Mouse (Mus musculus): ENCODE results near the gene Edc3.

Edc3 gene

DNA sequence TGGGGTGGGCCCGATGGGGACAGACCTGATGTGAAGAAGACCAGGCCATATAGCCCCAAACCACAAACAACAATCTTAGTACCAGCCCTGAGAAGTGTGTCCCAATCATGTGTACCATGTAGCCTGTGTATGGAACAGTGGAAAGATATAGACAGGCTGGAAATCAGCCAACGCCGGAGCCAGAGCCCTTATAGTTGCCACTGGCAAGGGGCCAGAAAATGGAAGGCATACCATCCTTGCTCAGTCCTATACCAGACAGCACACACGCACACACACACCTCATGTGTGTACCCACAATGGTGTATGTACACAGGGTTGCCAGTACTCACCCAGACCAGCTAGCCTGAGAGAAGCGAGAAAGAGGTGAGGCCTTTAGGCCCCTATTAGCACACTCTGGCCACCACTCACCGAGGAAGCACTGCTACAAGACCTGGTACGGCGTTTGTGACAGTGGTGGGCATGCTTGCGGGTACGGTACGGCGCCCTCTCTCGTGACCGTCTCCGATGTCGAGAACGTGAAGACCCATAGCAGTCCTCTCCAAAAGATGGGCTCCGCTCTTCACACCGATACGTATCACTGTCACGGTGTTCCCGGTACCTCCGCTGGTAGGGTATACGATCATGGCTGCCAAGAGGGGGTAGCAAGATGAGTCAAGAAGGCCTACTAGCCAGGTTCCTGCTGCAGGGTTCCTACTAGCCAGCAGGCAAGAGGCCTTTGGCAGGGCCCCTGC, 52.2 kb downstream of the Edc3 start:
- no peak for DNase-seq (ENCODE audit: extremely low spot score, low spot score)

DNA sequence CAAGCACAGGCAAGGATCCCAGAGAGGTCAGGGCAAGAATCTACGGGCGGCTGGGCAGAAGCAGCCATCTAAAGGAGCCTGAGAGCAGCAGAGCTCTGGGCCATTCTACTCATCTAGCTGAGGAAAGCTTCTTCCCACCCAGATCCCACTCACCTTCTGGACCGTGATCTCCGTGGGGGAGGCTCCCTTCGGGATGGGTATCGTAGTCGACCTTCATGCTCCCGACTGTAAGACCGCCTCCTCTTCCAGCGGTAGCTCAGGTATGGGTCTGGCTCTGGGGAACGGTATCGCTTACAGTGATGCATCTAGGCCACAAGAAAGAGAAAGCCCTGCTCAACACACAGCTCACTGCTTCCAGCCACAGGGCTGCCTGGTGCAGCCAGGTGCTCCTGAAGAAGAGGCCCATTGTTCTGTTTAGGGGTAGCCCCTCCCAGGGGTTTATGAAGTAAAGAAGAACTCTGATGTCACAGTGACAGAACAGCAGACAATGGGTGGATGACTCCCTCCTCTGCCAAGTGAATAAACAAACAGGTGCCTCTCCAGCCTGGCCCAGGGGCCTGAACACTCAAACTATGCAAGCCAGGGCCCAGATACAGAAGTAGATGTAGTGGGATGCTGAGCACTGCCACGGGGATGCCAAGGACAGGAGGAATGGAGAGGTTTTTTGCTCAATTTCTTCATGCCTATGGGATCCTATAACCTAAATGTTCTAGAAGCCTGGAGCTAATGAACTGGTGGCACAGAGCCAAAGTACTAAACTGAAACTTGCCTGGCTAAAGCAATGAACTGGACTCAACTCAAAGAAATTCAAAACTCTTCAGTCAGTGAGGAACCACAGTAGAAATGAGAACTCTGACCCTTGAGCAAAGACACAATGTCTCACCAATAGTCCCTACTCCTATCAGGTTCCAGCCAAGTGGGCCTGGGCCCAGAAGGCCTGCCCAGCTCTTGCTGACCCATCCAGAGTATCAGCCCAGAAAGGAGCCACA, 53.5 kb downstream of the Edc3 start:
- DNase-seq (ENCODE audit: extremely low spot score, low spot score), result no peak

DNA sequence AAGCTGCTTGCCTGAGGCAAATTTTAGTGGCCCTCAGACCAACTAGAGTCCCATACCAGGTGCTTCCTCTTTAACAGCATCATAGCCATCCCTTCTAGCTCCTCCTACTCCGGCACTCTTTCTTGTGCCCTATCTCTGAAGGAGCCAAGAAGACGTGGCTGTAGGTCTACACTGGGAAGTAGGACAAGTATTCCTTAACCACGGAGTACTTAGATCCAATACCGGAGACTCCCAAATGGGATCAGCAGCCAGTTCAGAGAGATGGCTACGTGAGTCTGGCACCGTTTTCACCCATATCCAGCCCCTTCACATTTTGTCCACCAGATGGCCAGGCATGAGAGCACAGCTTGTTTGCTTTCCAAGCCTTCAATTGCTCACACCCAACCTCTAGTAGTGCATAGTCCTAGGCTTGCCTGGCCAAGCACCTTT, 54.2 kb downstream of the Edc3 start:
- DNase-seq (ENCODE audit: extremely low spot score, low spot score), result peak; percentile 31

DNA sequence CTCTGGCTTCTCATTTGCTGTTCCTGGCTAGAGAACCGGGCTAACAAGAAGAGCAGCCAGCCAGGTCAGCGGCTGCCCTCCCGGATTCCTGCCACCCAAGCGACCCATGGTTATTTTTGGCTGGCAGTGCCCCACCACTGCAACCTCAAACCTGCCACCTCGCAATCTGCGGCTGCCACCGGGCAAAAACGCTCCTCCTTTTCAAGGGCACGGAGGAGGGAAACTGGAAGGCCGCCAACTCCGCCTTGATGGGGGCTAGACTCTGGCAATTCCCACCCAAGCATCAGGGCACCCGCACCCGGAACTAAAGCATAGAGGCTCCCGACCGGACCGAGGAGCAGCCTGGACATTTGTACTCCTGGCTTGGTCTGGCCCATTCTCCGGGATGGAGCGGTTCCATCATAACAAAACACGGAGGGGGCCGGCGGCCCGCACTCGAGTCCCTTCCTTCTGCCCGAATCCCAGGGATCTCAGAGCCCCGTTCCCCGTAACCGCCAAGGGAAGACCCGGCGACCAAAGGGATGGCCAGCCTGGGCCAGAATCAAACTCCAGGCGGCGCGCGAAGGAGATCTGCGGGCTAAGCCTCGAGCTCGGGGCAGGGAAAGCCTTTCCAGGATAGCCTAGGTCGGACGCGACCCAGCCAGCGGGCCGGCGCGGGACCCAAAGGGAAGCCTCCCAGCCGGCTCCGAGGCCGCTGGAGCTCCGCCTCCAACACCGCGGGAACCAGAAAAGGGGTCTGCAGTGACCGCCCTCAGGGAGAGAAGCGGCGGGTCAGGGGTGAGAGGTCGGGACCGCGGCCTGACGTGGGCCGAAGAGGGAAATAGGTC, 56.0 kb downstream of the Edc3 start:
- DNase-seq (ENCODE audit: extremely low spot score, low spot score), result no peak

GRCm38 (mm10) chr9:57764974-57765363, 56.6 kb downstream of the Edc3 start:
- peak; percentile 97 for DNase-seq (ENCODE audit: extremely low spot score, low spot score)

- no peak for DNase-seq (ENCODE audit: extremely low spot score, low spot score)
Measured at GRCm38 (mm10) chr9:57765364-57766351, 57.3 kb downstream of the Edc3 start, which contains the start of gene Clk3. Gene Clk3 (minus strand): TSS chr9:57765860.

DNA sequence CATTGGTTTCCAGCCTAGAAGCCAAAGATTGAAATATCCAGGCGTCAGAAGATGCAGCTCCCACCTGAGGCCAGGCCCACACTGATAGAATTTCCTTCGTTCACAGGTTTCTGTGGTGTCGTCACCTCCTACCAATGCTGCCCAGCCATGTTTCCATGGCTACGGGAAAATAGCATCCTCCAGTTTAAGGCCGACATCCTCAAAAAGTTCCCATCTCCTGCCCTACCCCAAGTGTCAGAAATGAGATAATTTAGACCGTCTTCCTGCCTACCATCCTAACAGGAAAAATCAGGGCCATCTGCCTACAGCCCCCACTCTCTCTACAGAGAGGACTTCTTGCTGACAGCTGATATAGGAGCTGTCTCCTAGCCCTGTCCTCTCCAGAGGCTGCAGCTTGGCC, 58.1 kb downstream of the Edc3 start:
- no peak for DNase-seq (ENCODE audit: extremely low spot score, low spot score)

GRCm38 (mm10) chr9:57767231-57767630, 58.9 kb downstream of the Edc3 start:
- DNase-seq (ENCODE audit: extremely low spot score, low spot score), result no peak

GRCm38 (mm10) chr9:57769539-57770069, 61.3 kb downstream of the Edc3 start:
- DNase-seq (ENCODE audit: extremely low spot score, low spot score), result no peak

DNA sequence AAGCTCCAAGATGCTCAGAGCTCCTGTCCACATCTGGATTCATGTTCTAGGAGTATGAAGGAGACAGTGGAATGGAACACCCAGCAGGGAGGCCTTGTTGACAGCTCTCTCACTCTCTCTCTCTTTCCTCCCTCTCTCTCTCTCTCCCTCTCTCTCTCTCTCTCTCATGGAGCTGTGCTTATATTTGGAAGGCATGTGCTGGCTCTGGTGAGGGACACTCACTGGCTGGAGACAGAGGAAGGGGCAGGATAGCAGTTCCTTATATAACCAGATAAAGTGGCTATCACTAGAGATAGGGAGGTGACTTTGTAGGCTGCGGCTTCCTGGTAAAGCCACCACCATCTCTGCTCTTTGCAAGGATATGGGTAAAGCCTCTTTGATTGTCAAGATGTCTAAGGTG, 61.9 kb downstream of the Edc3 start:
- no peak for DNase-seq (ENCODE audit: extremely low spot score, low spot score)

- no peak for DNase-seq (ENCODE audit: extremely low spot score, low spot score)
Measured at GRCm38 (mm10) chr9:57770836-57771235, 62.5 kb downstream of the Edc3 start.

GRCm38 (mm10) chr9:57773754-57774153, 65.4 kb downstream of the Edc3 start:
- no peak for DNase-seq (ENCODE audit: extremely low spot score, low spot score)

DNA sequence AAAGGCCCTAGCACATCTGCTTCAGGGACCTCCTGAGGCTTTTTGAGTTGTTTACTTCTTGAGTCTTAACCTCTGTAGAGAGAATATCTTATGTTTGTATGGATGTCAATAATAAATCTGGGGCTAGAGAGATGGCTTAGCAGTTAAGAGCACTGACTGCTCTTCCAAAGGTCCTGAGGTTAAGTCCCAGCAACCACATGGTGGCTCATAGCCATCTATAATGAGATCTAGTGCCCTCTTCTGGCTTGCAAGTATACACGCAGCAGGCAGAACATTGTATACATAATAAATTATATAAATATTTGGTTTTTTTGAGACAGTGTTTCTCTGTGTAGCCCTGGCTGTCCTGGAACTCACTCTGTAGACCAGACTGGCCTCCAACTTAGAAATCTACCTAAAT, 65.8 kb downstream of the Edc3 start:
- no peak for DNase-seq (ENCODE audit: extremely low spot score, low spot score)

DNA sequence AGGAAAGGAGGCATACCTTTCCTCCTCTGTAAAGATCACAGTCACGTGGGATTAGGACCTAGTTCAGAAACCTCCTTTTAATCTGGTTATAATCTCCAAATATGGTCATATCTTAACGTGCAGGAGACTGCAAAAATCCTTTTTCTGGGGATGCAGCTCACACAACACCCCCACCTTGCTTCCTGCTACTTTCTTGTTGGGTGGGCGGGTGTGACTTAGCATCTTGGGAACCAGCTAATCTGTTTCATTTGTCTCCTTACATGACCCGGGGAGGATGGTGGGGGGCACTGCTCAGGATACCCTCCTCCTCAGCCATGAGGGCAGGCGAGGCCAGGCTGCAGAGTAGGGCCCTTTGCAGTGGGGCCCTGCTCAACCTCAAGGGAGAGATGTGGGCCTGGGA, 66.7 kb downstream of the Edc3 start:
- no peak for DNase-seq (ENCODE audit: extremely low spot score, low spot score)

DNA sequence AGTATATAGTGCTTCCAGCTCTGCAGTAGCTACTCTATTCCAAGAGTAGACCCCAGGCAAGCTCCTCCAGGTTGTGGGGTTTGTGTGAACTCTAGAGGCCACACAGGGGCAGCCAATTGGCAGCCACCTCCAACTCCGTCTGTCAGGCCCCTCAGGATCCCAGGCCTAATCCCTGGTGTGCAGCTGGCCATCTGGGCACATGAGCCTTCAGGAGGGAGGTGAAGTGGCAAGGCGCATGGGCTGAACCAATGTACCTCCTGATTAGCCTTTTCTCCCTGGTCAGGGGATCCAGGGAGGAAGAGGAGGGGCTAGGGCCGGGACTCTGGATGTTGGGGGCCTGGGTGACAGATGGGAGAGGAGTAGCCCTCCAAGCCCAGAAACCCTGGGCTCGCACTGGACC, 67.4 kb downstream of the Edc3 start:
- DNase-seq (ENCODE audit: extremely low spot score, low spot score), result no peak

DNA sequence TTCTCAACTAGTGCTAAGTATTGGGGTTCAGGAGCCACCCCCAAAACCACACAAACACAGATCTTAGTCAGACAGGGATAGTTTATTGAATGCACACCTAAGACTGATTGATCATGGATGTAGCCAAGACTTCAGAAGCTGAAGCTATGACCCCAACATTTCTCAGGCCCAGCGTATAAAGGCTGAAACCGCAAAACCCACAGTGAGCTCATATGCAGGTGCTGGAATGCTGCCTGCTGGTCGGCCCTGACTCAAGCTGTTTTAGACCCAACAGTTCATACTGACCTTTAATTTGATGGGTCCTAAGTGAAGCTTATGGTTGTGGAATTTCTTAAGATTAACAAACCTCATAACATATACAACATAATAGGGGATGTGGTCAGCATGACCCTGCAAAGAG, 74.3 kb downstream of the Edc3 start:
- DNase-seq (ENCODE audit: extremely low spot score, low spot score), result no peak

GRCm38 (mm10) chr9:57789733-57790132, 81.4 kb downstream of the Edc3 start:
- no peak for DNase-seq (ENCODE audit: extremely low spot score, low spot score)

DNA sequence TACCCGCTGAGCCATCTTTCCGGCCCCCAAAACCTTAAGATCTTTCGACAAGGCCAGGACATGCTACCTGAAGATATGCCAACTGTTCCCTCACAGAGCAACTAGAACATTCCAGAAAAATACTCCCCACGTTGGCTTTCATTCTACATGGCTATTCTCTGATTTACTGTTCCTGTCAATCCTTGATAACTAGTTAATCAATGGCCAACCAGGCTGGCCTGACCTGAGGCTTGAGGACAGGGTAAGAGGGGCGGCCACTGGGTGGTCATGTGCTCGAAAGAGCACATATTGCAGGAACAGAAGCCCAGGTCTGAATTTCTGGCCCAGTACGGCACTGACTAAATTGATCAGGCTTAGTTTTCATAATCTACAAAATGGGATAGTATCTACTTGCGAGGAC, 89.1 kb downstream of the Edc3 start:
- DNase-seq (ENCODE audit: extremely low spot score, low spot score), result no peak

DNA sequence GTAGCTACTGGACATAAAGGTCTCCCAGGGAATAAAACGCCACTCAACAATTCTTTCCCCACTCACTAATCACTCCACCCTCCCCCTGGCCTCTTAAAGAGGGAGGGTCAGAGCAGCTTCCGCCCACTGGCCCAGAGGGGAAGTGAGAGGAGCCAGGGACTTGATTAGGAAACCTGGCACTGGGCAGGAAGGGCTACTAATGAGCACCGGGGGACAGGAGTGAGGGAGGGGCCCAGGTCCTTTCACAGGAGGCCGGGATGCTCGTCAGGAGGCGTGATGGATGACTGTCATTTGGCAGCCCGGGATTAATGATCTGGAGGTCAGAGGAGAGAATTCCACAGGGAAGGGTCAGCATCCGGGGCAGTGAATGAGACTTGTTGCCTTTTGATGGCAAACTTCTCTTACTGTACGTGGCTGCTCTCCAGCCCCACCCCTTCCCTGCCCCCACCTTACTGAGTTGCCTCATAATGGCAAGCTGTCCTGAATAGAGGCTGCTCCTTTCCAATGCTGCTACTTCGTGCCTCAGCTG, 90.4 kb downstream of the Edc3 start:
- peak; percentile 81 for DNase-seq (ENCODE audit: extremely low spot score, low spot score)
